Mouse (Mus musculus): ENCODE measurements at regions not wholly inside any gene's neighbourhood (a gene's known extent, or its start where the extent isn't known, plus 50 kb on each side); places are given as distances from the start of the nearest gene placed in this dataset.

DNA sequence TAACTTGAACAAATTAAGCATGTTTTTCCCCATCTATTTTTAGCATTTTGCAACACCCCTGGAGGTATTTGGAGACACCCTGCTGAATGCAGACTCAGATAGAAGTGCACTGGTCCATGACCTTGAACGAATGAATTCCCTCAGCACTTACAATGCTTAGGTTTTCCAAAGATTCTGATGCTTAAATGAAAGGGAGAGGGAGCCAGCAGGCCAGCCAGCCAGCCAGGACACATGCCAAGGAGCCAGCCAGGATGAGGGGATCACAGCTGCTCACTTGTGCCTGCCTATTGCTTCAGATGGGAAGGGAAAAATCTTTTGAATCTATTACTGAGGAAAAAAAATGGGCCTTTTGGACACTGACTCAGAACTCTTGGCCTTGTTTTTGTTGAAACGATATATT, 750.0 kb upstream of the 2610301B20Rik start:
- DNase-seq (ENCODE audit: extremely low spot score in 1 of 2, low spot score in 1 of 2) = peak; percentile 8 to 19

DNA sequence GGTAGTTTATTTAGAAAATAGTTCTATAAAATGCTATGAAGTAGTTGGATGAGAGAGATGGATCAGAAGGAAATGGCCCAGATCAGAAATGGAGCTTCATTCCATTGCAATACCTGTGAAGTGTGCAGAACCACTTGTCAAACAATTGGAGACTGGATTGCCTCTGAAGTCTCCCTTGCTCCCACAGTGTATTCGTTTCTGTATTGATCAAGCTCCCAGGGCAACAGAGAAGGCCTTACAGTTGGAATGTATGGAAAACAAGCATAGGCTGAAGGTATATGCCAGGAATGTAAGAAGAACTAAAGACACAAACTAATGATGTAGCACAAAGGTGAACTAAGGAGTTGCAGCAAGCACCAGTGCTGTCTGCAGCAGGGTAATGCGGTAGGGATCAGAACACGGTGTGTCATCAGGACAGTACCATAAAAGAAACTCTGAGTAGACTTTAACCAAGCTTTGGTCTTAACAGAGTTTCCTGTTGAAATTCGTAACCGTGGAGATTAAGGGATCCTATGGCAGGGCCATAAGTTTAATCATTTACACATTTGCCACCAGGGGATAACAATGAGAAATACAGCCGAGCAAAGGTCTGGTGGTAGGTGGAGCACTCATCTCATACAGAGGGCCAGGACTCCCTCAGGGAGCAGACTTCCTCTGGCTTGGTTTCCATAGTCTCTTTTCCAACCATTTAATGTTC, 732.9 kb upstream of the 2610301B20Rik start:
- no peak for DNase-seq (ENCODE audit: extremely low spot score in 1 of 2, low spot score in 1 of 2)

DNA sequence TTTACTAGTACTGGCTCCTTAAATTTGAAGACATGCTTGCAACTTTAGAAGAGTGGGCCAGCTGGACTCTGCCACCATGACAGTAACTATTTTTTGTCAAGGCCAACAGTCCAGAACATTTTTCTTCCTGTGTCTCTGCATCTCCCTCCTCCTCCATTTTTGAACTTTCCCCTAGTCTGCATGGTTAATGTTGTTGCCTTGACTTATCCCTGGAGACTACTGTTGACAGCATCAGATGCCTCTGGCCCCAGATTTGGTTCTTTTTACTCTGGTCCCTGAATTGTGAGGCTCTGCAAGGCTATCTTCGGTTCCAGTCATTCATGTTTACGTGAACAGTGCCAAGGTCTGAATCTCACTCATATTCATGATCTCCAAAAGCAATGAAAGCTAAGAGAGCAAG, 724.4 kb upstream of the 2610301B20Rik start:
- no peak for DNase-seq (ENCODE audit: extremely low spot score in 1 of 2, low spot score in 1 of 2)

DNA sequence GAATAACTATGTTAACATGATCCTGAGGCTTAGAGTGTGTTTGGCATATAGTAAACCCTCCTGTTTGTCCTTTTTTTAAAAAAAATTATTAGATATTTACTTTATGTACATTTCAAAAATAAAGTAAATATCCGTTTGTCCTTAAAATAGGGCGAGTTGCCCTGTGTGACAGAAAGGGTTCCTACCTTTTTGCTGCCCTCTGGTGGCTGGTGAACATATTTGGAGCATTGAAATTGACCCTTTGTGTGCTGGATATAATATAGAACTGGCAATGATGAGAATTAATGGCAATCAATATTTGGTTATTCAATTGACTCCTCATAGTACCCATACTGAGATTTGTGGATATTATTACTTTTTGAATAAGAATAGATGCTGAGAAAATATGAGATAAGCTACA, 723.8 kb upstream of the 2610301B20Rik start:
- DNase-seq (ENCODE audit: extremely low spot score in 1 of 2, low spot score in 1 of 2) = peak in 1 of 2 experiments; percentile 60

DNA sequence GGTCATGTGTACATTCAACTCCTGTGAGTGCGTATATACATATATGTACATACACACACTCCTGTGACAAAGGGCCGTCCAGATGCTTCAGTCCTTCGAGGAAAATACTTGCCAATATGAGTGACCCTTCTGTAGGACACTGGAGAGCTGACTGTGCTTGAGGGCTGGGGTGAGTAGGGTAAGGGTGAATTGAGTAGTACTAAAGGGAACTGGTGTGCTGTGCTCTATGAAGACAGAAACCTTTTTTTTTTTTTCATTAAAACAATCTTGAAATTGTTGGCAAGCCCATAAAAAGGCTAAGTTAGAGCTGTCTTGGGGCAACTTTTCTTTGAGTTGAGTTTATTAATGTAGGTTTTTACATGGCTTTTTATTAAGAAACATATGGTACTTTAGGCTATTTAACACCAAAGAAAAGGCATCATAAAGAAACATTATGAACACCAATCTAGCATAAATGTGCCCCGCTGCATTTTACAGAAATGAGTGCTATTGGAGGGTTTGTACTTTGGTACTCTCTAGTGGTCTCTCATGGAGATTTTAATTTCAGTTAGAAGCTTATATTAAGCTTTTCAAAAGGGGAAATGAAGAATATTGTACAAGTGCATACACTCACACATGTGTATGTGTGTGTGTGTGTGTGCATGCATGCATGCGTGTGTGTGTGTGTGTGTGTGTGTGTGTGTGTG, 718.5 kb upstream of the 2610301B20Rik start:
- no peak for DNase-seq (ENCODE audit: extremely low spot score in 1 of 2, low spot score in 1 of 2)

DNA sequence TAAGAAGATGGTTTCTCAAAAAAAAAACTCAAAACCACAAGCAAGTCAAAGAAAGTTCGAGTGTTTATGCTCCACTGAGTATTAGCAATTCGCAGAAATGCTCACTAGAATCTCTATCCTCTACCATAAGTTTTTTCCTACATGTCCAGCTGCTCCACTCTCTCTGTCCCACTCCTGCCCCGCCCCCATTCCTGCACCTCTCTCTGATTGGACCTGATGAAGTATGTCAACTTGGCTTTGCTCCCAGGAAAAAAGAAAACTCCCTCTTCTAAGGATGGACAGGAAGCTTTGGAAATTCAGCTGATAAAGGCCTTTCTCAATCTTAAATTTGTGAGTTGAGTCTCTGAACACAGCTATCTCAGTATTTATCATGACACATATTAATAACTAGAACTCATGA, 684.4 kb upstream of the 2610301B20Rik start:
- DNase-seq (ENCODE audit: extremely low spot score in 1 of 2, low spot score in 1 of 2) = no peak

DNA sequence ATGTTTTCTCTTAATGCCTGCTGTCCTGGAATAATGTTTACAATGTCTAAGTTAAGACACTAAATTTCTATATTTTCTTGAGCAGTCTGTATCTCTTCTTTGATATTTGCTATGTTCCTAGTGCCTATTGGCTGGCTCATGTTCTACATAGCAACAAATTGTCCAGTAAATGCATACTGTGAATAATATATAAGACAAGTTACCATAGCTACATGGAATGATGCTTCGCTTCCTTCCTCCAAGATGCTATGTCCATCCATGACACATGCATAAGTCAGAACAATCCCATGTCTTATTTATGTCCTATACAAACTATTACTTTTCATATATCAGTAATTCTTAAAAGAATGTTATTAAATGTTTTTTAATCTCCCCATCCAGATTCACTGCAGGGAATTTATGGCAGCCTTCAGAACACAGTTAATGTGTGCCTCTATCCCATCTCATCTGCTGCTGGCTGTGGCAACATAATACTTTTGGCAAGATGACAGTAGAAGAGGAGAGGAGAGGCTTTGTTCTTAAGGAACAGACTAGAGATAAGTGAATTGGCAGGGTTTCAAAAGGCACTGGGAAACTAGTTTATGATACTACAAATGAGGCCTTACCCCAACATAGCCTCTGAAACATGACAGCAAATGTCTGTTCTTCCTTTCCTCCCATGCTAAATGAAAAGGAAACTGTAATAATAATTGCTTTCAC, 676.9 kb upstream of the 2610301B20Rik start:
- no peak for DNase-seq (ENCODE audit: extremely low spot score in 1 of 2, low spot score in 1 of 2)

DNA sequence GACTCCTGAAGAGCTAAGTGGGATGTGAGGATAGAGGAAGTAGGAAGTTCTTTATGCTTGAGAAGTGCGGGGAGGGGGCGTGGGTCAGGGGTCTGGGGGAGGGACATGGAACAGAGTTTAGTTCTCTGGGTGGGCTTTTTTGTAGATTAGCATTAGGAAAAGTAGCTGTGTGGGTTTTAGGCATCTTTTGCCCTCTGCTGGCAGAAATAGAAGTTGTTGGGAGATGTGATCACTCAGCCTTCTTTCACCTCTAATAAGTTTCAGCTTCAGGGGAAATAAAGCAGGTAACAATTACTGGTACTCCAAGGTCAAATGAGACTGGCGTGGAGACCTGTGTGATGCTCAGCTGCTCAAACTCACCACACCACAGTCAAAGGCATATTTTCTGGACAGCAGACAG, 672.5 kb upstream of the 2610301B20Rik start:
- DNase-seq (ENCODE audit: extremely low spot score in 1 of 2, low spot score in 1 of 2) = no peak

DNA sequence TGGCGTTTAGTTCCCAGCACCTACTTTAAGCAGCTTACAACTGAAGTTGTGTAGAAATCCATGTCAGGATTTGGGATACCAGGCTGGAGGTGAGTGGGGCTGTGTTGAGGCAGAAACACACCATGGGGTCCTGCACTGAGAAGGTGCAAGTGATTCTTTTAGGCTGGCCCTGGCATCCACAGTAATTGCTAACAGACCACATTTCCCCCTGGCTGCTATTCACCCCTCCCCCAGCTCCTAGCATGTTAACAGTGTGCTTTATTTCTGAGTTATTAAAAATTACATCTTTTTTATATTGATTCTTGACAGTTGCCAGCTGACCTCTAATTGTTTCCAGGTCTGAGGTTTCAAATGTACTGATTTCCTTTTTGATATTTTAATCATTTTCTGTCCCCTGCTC, 670.1 kb upstream of the 2610301B20Rik start:
- no peak for DNase-seq (ENCODE audit: extremely low spot score in 1 of 2, low spot score in 1 of 2)

DNA sequence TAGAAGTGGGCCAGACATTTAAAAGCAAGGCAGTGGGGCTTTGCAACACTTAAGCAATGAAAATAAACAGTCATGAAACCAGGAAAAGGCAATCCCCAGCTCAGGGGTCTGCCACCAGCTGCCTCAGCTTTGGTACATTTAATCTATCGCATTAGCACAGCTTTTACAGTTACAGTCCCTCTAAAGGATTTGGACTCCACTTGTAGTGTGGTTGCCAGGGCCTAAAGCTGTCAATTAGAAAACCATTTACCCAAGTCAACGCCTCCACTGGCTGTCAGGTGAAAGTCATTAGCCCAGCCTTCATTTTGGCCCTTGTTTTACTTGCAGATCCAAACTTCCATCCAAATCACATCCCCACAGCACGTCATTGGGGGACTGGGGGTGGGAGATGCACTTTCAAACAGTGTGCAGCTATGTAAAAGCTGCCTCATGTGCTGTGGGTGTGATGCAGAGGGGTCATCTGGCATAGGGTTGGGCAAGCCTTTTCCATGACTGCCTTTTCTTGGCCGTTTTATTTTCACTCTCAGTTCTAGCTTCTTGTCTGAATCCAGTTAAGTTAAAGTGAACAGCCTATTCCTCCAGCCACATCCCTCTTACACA, 664.9 kb upstream of the 2610301B20Rik start:
- no peak for DNase-seq (ENCODE audit: extremely low spot score in 1 of 2, low spot score in 1 of 2)

DNA sequence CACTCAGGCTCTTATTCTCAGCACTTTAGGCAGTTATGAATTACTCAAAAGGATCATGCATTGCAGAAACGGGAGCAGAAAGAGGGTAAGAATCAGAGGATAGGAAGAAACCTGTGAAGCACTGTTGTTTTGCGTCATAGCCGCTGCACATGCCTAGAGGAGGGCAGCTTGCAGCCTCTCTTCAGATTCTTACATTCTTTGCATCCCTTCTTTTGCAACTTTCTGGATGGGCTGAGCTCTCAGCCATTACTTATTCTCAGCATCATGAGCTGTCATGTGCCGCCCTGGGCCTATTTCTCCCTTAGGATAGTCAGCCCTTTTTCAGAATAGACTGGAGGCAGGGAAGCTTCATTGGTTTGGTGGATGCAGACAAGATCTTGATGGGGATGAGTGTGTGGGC, 663.0 kb upstream of the 2610301B20Rik start:
- no peak for DNase-seq (ENCODE audit: extremely low spot score in 1 of 2, low spot score in 1 of 2)

DNA sequence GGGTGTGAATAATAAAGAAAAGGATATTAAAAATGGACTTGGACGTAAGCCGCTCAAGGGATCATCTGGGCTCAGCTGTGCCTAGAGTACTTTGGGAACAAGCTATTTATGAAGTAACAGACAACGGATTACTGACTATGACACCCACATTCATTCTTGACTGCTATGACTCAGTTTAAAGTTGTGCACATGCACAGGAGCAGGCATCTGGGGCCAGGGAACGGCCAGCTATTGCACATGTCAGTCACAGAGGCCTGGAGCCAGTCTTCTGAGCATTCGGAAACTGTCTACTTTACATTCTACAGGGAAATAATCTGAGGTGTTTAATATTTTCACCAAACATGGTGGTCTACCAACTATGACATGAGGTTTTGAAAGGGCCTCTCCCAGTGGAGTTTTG, 639.0 kb upstream of the 2610301B20Rik start:
- DNase-seq (ENCODE audit: extremely low spot score in 1 of 2, low spot score in 1 of 2) = no peak

DNA sequence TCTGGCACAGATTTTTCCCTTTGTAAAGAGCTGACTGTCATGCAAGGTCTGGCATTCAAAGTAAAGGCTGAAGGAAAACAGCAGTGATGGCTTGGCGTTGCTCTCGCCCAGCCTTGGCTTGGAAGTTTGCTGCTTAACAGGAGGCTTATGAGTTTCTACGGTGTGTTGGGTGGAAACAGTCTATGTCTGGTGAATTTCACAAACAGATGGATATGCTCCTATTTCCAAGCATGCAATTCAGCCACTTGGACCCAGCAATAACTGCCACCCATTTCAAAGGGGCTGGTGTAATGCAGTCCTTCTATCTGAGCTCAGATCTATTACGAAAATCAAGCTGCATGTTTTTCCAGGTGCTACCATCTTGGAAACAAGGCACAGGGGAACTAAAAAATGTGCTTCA, 632.2 kb upstream of the 2610301B20Rik start:
- no peak for DNase-seq (ENCODE audit: extremely low spot score in 1 of 2, low spot score in 1 of 2)

DNA sequence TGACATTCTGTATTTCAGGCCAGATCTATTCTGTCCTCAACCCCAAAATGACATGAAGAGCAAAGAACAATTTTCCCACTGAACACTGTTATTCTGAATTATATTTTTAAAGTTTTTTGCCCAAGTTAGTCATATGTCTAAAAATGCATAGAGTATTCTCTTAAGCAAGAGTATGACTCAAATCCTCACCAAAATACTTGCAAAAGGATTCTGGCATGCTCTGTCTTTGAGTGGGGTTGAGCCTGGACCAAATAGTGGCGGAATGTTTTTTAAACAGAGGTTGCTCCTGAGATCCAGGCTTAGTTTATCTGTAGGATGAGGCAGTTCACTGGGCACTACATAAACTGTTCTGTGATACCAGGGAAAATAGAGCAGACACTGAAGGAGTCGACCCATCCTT, 631.4 kb upstream of the 2610301B20Rik start:
- no peak for DNase-seq (ENCODE audit: extremely low spot score in 1 of 2, low spot score in 1 of 2)

DNA sequence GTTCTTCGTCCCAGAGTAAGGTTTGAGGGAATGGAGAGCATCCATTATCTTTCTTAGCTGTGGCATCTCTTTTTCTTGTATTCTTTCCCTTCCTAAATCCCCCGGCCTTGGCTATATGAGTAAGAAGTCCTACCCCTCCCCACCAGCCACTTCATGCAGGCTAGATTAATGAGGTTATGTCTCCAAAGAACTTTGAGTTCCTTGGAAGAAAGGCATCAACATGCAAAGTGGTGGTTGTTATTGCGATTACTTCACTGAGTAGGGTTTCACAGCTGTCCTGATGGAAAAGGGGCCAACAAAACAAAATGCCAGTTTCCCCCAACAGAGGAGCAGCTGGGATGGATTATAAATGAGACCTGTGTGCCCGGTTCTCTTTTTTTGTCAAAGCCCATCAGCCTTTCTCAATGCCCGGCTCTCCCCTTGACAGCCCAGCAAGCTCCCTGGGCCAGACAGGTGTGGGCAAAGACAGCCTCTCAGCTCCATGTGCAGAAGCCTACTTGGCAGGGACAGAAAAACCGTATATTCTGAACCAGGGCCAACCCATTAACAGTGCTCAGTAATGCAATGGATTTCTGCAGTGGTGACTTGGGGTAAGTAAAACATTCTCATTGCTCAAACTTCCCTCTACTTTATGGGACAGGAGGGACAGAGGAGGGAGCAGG, 620.1 kb upstream of the 2610301B20Rik start:
- DNase-seq (ENCODE audit: extremely low spot score in 1 of 2, low spot score in 1 of 2) = no peak

DNA sequence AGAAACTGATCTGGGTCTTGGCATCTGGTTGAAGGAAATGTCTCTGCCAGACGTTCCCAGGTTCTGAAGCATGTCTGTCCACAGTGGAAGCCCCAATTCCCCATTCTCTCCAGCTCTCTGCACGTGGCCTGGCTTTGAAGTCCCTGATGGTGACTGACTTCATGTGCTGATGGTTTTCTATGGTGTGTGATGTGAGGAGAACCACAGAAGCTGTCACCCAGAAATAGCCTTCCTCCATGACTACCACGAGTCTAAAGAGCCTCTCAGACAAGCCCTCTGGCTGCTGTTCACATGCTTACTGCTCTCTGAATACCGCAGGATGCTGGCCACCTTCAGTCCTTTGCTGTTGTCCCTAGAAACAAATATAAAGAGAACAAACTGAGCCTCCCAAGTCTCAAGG, 616.8 kb upstream of the 2610301B20Rik start:
- DNase-seq (ENCODE audit: extremely low spot score in 1 of 2, low spot score in 1 of 2) = no peak

DNA sequence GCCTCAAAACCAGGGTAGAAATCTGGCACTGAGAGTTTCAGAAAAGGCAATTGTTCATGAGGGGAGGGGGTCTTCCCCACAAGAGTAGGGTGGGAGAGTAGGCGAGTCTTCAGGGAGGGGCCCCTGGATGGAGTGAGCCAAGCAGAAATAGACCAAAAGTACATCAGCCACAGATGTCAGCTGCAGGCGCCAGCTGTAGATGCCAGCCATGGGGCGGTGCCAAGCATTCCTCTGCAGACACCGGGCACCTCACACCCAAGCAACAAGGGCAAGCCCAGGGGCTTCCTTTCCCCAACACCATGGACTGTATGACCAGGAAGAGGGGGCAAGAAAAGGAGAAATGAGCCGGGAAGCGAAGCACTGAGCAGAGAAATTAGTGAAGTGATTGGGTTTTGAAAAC, 613.9 kb upstream of the 2610301B20Rik start:
- DNase-seq (ENCODE audit: extremely low spot score in 1 of 2, low spot score in 1 of 2) = no peak

DNA sequence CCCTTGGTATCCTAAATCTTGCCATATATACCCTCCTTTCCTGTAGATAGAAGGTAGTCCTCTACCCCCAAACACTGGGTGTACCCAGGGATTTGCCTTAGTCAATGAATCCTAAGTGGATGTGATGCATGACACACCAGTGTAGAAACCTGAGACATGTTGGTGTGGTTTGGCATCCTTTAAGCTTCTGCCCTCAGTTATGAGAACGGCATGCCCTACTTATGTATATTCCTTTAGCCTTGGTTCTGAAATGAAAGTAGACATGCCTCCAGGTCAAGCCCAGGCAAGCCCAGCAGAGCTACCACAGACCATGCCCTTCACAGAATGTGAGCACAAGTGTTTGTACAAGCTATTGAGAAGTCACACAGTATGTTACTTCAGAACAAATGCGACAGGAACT, 608.4 kb upstream of the 2610301B20Rik start:
- DNase-seq (ENCODE audit: extremely low spot score in 1 of 2, low spot score in 1 of 2) = no peak

DNA sequence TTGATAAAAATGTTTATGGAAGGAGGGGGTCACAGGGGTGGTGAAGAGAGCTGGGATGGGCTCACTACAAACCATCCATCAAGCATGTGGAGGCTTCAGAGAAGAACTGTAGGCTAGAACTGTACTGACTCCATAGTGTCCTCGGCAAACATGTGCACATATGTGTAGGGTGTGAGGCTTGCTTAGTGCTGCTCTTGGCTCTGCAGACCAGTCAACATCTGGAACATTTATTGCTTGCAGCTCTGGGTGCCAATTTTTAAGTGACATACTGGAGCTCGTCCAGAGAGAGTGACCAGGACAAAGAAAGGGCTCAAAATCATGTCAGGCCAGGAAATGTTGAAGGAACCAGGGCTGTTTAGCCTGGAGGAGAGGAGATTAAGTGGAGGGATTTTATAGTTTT, 588.7 kb upstream of the 2610301B20Rik start:
- DNase-seq (ENCODE audit: extremely low spot score in 1 of 2, low spot score in 1 of 2) = no peak

DNA sequence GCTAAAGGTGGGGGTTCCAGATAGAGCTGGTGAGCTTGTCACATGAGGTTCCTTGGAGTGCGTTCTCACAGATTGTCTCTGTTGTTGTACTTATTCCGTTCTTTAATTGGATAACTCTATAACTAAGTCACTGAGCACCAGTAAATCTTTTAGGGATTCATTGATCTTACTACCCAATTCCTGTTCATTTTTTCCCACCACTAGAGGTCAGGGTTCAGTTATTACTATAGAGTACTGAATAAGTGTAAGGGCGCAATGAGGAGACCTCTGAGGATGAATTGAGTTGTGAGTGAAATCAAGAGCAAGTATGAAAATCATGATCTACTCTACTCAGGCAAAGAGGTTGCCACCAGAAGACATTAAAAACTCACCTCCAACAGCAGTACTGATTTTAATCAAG, 584.0 kb upstream of the 2610301B20Rik start:
- DNase-seq (ENCODE audit: extremely low spot score in 1 of 2, low spot score in 1 of 2) = no peak

DNA sequence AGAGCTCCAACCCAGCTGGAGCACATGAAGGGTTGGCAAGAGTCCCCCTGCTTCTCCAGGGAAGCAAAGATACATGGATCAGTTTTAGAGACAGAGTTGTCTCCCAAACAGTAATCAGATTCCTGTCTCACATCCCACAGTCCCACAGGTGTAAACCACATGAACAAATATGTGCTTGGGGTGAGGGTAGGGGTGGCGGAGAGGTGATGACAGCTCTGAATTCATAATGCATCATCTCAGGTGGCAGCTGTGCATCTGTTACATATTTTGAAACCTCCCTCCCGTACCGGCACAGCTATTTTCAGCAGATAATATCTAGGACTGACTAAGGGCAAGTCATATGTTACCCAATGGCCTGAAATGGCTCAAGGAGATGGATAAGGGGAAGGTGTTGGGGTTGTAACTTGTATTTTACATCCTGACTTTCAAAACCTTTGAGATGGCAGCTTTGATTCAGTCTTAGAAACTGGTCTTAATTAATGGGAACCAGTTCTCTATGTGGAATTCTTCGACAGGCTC, 579.2 kb upstream of the 2610301B20Rik start:
- no peak for DNase-seq (ENCODE audit: extremely low spot score in 1 of 2, low spot score in 1 of 2)
